Mouse (Mus musculus) MEL (cell line): ENCODE measurements around the gene Rtn1. TPM values are rescaled to one million over a fixed set of nuclear protein-coding genes. Genes with fewer than 3 reads are reported as not detected.

Source experiments
- DNase-seq: peaks from one replicate; pipeline ENCODE4 v3.0.0; 2011; ENCODE audit warnings: low read depth, low spot score
- H3K27ac ChIP-seq: 2 replicates; pipeline ENCODE4 v1.5.1; 2012; ENCODE audit warnings: low read depth, mild to moderate bottlenecking, control low read depth, low read length, moderate library complexity; ENCODE audit not compliant: control insufficient read depth
- H3K27me3 ChIP-seq, 2 experiments: fragments of 150-350 bp in 1 of 2; sonication (generic) in 1 of 2; 2 replicates each; pipeline ENCODE4 v1.6.1; 2012; ENCODE audit warnings: low read length in 2 of 2, mild to moderate bottlenecking in 2 of 2, improper control_type of control experiment in 1 of 2, moderate library complexity in 1 of 2; ENCODE audit not compliant: insufficient read depth in 2 of 2, control insufficient read depth in 1 of 2
- H3K36me3 ChIP-seq, 2 experiments: 2 replicates each; pipeline ENCODE4 v1.6.1; 2012 to 2014; ENCODE audit warnings: low read length in 2 of 2, improper control_type of control experiment in 1 of 2, inconsistent platforms in 1 of 2, mild to moderate bottlenecking in 1 of 2; ENCODE audit not compliant: insufficient read depth in 2 of 2, control insufficient read depth in 1 of 2
- H3K4me1 ChIP-seq, 2 experiments: fragments of 150-350 bp in 1 of 2; sonication (generic) in 1 of 2; 2 replicates each; pipeline ENCODE4 v1.6.1; 2012; ENCODE audit warnings: low read length in 2 of 2, improper control_type of control experiment in 1 of 2, mild to moderate bottlenecking in 1 of 2; ENCODE audit not compliant: insufficient read depth in 2 of 2, control insufficient read depth in 1 of 2
- H3K4me3 ChIP-seq, 2 experiments: fragments of 150-350 bp in 1 of 2; sonication (generic) in 1 of 2; 2 replicates each; pipeline ENCODE4 v1.5.1; 2012; ENCODE audit warnings: low read depth in 2 of 2, low read length in 2 of 2, mild to moderate bottlenecking in 2 of 2, moderate library complexity in 2 of 2, control low read depth in 1 of 2, improper control_type of control experiment in 1 of 2; ENCODE audit not compliant: control insufficient read depth in 1 of 2, insufficient read depth in 1 of 2
- H3K79me2 ChIP-seq: 2 replicates; pipeline ENCODE4 v1.6.1; 2012; ENCODE audit warnings: mild to moderate bottlenecking, low read length, moderate library complexity; ENCODE audit not compliant: control insufficient read depth, poor library complexity, insufficient read depth
- H3K9ac ChIP-seq: 2 replicates; pipeline ENCODE4 v1.6.1; 2012; ENCODE audit warnings: low read depth, mild to moderate bottlenecking, control low read depth, low read length, moderate library complexity; ENCODE audit not compliant: control insufficient read depth, poor library complexity, severe bottlenecking
- H3K9me3 ChIP-seq: fragments of 150-350 bp; sonication (generic); replicated peaks from 2 replicates; pipeline ENCODE4 v1.6.1; 2012; ENCODE audit warnings: mild to moderate bottlenecking, low read length, improper control_type of control experiment, moderate library complexity; ENCODE audit not compliant: insufficient read depth
- CTCF ChIP-seq, 3 experiments: IDR thresholded peaks in 2 of 3; conservative IDR thresholded peaks in 1 of 3; 2 replicates each; pipeline ENCODE4 v1.5.1; 2011 to 2012; ENCODE audit warnings: low read length in 3 of 3, low read depth in 2 of 3, mild to moderate bottlenecking in 2 of 3, improper control_type of control experiment in 1 of 3, inconsistent platforms in 1 of 3, mixed read lengths in 1 of 3, moderate library complexity in 1 of 3; ENCODE audit not compliant: control insufficient read depth in 1 of 3, insufficient read depth in 1 of 3, poor library complexity in 1 of 3, severe bottlenecking in 1 of 3
- EP300 ChIP-seq, 2 experiments: IDR thresholded peaks; 2 replicates each; pipeline ENCODE4 v1.6.1; 2011; ENCODE audit warnings: improper control_type of control experiment in 2 of 2, low read length in 2 of 2, low read depth in 1 of 2, mild to moderate bottlenecking in 1 of 2
- ETS1 ChIP-seq: IDR thresholded peaks from 2 replicates; pipeline ENCODE4 v1.6.1; 2012; ENCODE audit warnings: low read depth, mild to moderate bottlenecking, inconsistent platforms, low read length, improper control_type of control experiment, moderate library complexity
- JUND ChIP-seq: IDR thresholded peaks from 2 replicates; pipeline ENCODE4 v1.6.1; 2011; ENCODE audit warnings: low read depth, mild to moderate bottlenecking, improper control_type of control experiment, low read length
- KAT2A ChIP-seq: conservative IDR thresholded peaks from 2 replicates; pipeline ENCODE4 v1.6.1; 2012; ENCODE audit warnings: low read depth, low read length, improper control_type of control experiment, inconsistent platforms
- MAZ ChIP-seq: IDR thresholded peaks from 2 replicates; pipeline ENCODE4 v1.6.1; 2012; ENCODE audit warnings: low read depth, mild to moderate bottlenecking, inconsistent platforms, low read length, improper control_type of control experiment
- MEF2A ChIP-seq: IDR thresholded peaks from 2 replicates; pipeline ENCODE4 v1.6.1; 2014; ENCODE audit warnings: low read depth, mild to moderate bottlenecking, inconsistent platforms, low read length, improper control_type of control experiment; ENCODE audit not compliant: poor library complexity, insufficient replicate concordance, severe bottlenecking; ENCODE audit errors: extremely low read depth
- MYB ChIP-seq: IDR thresholded peaks from 2 replicates; pipeline ENCODE4 v1.6.1; 2011; ENCODE audit warnings: mild to moderate bottlenecking, low read depth, low read length, improper control_type of control experiment
- NELFE ChIP-seq: IDR thresholded peaks from 2 replicates; pipeline ENCODE4 v1.6.1; 2011; ENCODE audit warnings: low read depth, low read length, improper control_type of control experiment
- NRF1 ChIP-seq: IDR thresholded peaks from 2 replicates; pipeline ENCODE4 v1.6.1; 2014; ENCODE audit warnings: low read depth, mild to moderate bottlenecking, inconsistent platforms, low read length, improper control_type of control experiment, moderate library complexity; ENCODE audit not compliant: poor library complexity, insufficient read depth, severe bottlenecking
- POLR2A ChIP-seq, 2 experiments: IDR thresholded peaks; 2 replicates each; pipeline ENCODE4 v1.6.1; 2011 to 2012; ENCODE audit warnings: low read length in 2 of 2, mild to moderate bottlenecking in 2 of 2, control low read depth in 1 of 2, improper control_type of control experiment in 1 of 2, low read depth in 1 of 2, moderate library complexity in 1 of 2; ENCODE audit not compliant: control insufficient read depth in 1 of 2, insufficient read depth in 1 of 2, poor library complexity in 1 of 2
- POLR2AphosphoS5 ChIP-seq: IDR thresholded peaks from 2 replicates; pipeline ENCODE4 v1.6.1; 2012; ENCODE audit warnings: low read depth, borderline replicate concordance, mild to moderate bottlenecking, inconsistent platforms, low read length, moderate library complexity, mixed read lengths
- SMC3 ChIP-seq: IDR thresholded peaks from 2 replicates; pipeline ENCODE4 v1.6.1; 2011; ENCODE audit warnings: low read depth, low read length, improper control_type of control experiment
- TAL1 ChIP-seq: IDR thresholded peaks from 2 replicates; pipeline ENCODE4 v1.6.1; 2012; ENCODE audit warnings: mild to moderate bottlenecking, inconsistent platforms, low read length, moderate library complexity, mixed read lengths
- TBP ChIP-seq: IDR thresholded peaks from 2 replicates; pipeline ENCODE4 v1.8.0; 2011; ENCODE audit warnings: low read depth, low read length, improper control_type of control experiment
- UBTF ChIP-seq: IDR thresholded peaks from 2 replicates; pipeline ENCODE4 v1.6.1; 2012; ENCODE audit warnings: low read depth, mild to moderate bottlenecking, inconsistent platforms, low read length, improper control_type of control experiment, moderate library complexity, borderline replicate concordance; ENCODE audit not compliant: insufficient read depth
- USF2 ChIP-seq, 2 experiments: IDR thresholded peaks; 2 replicates each; pipeline ENCODE4 v1.6.1; 2011 to 2012; ENCODE audit warnings: improper control_type of control experiment in 2 of 2, low read length in 2 of 2, borderline replicate concordance in 1 of 2, inconsistent platforms in 1 of 2, low read depth in 1 of 2, mild to moderate bottlenecking in 1 of 2; ENCODE audit not compliant: insufficient read depth in 1 of 2
- ZMIZ1 ChIP-seq: IDR thresholded peaks from 2 replicates; pipeline ENCODE4 v1.6.1; 2012; ENCODE audit warnings: low read depth, mild to moderate bottlenecking, inconsistent platforms, low read length, improper control_type of control experiment, moderate library complexity
- polyA plus RNA-seq, 2 experiments: library from polyadenylated mRNA; stranded (reverse) in 1 of 2; unstranded in 1 of 2; fragments of >175 nt in 1 of 2; fragments of >200 nt in 1 of 2; gene quantifications; 2 replicates each; pipeline versions ENCODE4 v1.2.1 to v1.2.4; 2012; ENCODE audit warnings: low replicate concordance in 2 of 2, low read depth in 1 of 2; ENCODE audit not compliant: insufficient read length in 2 of 2, insufficient read depth in 1 of 2, missing spikeins in 1 of 2
- total RNA-seq: library from RNA; depleted of rRNA; stranded (reverse); fragments of 300-350 nt; gene quantifications from 2 replicates; pipeline ENCODE4 v1.2.3, GENCODE M21; 2012

The Rtn1 gene
- total and polyA plus RNA-seq, 3 experiments: not detected

DNA sequence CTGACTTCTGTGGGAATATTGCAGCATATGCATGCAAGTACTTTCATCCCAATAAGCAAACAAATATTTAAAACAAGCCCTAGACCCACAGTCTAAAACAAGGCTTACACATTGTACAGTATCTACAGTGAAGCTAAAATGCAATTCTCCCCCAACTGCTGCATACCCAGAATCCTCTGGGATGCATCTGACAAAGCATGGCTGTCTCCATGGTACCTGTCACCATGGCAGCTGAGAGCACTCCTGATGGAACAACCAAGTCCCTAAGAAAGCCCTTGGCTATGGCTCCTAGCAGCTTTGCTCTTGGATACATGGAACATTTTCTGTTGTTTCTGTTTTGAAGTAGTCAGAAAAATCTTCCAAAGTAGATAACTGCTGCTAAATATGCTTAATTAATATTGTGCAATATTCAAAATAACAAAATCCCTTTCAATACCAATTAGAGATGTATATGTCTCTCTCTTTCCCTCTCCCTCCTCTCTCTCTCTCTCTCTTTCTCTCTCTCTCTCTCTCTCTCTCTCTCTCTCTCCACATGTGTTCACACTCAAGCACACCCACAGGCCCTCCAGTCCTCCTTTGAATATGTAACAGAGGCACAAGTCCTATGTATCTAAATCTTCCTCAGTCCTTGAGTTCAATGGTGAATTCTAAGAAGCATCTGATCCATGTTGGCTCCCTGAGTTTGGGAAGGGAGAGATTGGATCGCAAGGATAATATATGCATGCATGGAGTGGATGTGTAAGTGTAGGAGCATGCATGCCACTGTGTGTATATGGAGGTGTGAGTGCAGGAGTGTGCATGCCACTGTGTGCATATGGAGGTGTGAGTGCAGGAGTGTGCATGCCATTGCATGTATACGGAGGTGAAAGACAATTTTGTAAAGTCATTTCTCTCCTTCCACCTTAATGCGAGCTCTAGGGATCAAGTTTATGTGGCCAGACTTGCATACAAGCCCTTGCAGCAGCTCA, 143.3 kb downstream of the Rtn1 start:
- H3K36me3 ChIP-seq: no peaks in the 10 kb centered on the region
- DNase-seq: no peak
- no peak for TF ChIP-seq POLR2AphosphoS5
- TF ChIP-seq CTCF (IDR thresholded peaks at IDR 0.05 in 2 of 3, conservative IDR thresholded peaks at IDR 0.05 in 1 of 3; ENCODE audit: control insufficient read depth in 1 of 3, insufficient read depth in 1 of 3, low read depth in 2 of 3, low read length in 3 of 3, poor library complexity in 1 of 3, severe bottlenecking in 1 of 3): no peak
- no peak for TF ChIP-seq TAL1
- no peak for TF ChIP-seq JUND
- no peak for TF ChIP-seq TBP
- no peak for TF ChIP-seq UBTF
- no peak for TF ChIP-seq ZMIZ1
- no peak for TF ChIP-seq KAT2A
- TF ChIP-seq POLR2A (IDR thresholded peaks at IDR 0.05; ENCODE audit: control insufficient read depth in 1 of 2, insufficient read depth in 1 of 2, low read depth in 1 of 2, low read length in 2 of 2, poor library complexity in 1 of 2): no peak
- no peak for TF ChIP-seq NELFE
- TF ChIP-seq NRF1: no peak
- no peak for TF ChIP-seq ETS1
- TF ChIP-seq SMC3: no peak
- no peak for TF ChIP-seq MYB
- no peak for TF ChIP-seq MEF2A
- no peak for TF ChIP-seq USF2 (IDR thresholded peaks at IDR 0.05; ENCODE audit: borderline replicate concordance in 1 of 2, insufficient read depth in 1 of 2, low read depth in 1 of 2, low read length in 2 of 2)
- TF ChIP-seq, all 39 proteins: peak for 0
- H3K4me1 ChIP-seq: no peaks in the 10 kb centered on the region
- H3K9me3 ChIP-seq: no peaks in the 10 kb centered on the region
- H3K4me3 ChIP-seq: no peak overlapping the region
- no peak overlapping the region for H3K9ac ChIP-seq
- no peaks in the 10 kb centered on the region for H3K27me3 ChIP-seq
- H3K79me2 ChIP-seq: no peaks in the 10 kb centered on the region
- H3K27ac ChIP-seq: no peak overlapping the region

DNA sequence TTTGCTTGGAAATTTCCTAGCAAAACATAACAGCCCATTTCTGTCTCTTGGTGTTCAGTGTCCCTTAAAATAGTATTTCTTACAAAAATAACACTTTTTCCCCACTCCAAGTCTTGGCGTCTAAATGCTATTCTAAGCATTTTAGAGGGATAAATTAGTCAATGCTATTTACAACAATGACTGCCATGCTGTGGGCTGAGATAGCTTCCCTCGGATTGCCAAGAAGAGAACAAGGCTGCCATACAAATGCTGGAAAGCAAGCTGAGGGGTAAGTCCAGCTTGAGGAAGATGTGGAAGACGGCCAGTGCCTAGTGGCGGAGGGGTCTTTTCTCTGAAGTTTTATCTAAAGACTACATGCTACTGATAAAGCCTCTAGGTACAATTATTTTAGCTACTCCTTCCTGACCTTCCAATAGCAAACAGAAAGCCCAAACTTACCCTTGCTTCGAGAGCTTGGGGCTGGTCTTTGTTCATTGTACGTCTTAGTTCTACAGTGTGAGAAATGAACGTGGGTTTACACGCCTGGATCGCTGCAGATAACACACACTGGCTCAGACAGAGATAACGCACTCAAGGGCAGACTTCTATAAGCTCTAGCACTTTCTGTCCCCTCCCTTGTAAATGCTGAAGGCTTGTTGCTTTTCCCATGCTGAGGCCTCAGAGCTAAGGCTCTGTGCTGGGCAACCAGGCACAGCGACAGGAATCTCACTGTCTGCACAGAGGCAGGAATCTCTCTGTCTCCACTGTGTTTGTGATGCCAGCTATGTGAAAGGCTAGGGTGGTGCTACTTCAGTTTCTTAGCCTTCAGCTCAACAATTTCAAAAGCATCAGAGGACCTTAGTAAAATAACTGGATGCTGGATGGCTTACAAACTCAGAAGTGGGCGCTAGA, 145.4 kb downstream of the Rtn1 start:
- no peaks in the 10 kb centered on the region for H3K36me3 ChIP-seq
- no peak overlapping the region for H3K27ac ChIP-seq
- TF ChIP-seq MAZ (no peak), EP300 (IDR thresholded peaks at IDR 0.05; ENCODE audit: low read depth in 1 of 2, low read length in 2 of 2) (no peak), POLR2A (IDR thresholded peaks at IDR 0.05; ENCODE audit: control insufficient read depth in 1 of 2, insufficient read depth in 1 of 2, low read depth in 1 of 2, low read length in 2 of 2, poor library complexity in 1 of 2) (no peak)
- DNase-seq: no peak
- no peaks in the 10 kb centered on the region for H3K79me2 ChIP-seq
- H3K4me1 ChIP-seq: no peaks in the 10 kb centered on the region
- no peaks in the 10 kb centered on the region for H3K9me3 ChIP-seq
- no peak overlapping the region for H3K4me3 ChIP-seq
- no peak overlapping the region for H3K9ac ChIP-seq
- no peaks in the 10 kb centered on the region for H3K27me3 ChIP-seq
